Mouse (Mus musculus): Measurements from ENCODE around the gene Heatr5a. TPM values are rescaled to one million over a fixed set of nuclear protein-coding genes. Genes with fewer than 3 reads are reported as not detected.

Gene Heatr5a
- polyA plus RNA-seq (2012; rRNA removed), result 13.4 and 21.0 TPM in 2 replicates

GRCm38 (mm10) chr12:51971070-51971664, at the start of gene Heatr5a:
TSS of gene Heatr5a (minus strand) at chr12:51971321.
- peak; percentile 31 for TF ChIP-seq POLR2A (IDR thresholded peaks at IDR 0.05; ENCODE audit: low read depth, low read length)
- no peak for TF ChIP-seq CTCF (conservative IDR thresholded peaks at IDR 0.05; ENCODE audit: insufficient read depth, insufficient read length, low read depth, low read length)
- peak; percentile 95 for DNase-seq
- WGBS, result under 1% methylated on average over 53 of the region's 53 CpGs

GRCm38 (mm10) chr12:52014494-52015029, 43.4 kb upstream of the Heatr5a start:
- Histone ChIP-seq H3K27ac (ENCODE audit: insufficient read depth, low read depth, low read length) (no peak overlapping the region), H3K36me3 (ENCODE audit: control insufficient read depth, insufficient read depth, low read length) (no peaks in the 10 kb centered on the region), H3K4me1 (ENCODE audit: control insufficient read depth, insufficient read depth, low read length) (no peaks in the 10 kb centered on the region), H3K27me3 (replicated peaks; ENCODE audit: control insufficient read depth, insufficient read depth, low read length) (no peaks in the 10 kb centered on the region), H3K4me3 (ENCODE audit: insufficient read depth, low read depth, low read length) (no peak overlapping the region)
- 85% methylated on average over 7 of the region's 7 CpGs for WGBS
- DNase-seq, result no peak
- TF ChIP-seq POLR2A (IDR thresholded peaks at IDR 0.05; ENCODE audit: low read depth, low read length) (no peak), CTCF (conservative IDR thresholded peaks at IDR 0.05; ENCODE audit: insufficient read depth, insufficient read length, low read depth, low read length) (no peak)

More at GRCm38 (mm10) chr12:51971070-51971664, at the start of gene Heatr5a:
- Histone ChIP-seq H3K27me3 (replicated peaks; ENCODE audit: control insufficient read depth, insufficient read depth, low read length) (no peaks in the 10 kb centered on the region), H3K4me1 (ENCODE audit: control insufficient read depth, insufficient read depth, low read length) (peaks cover 3% of the 10 kb centered on the region; the same call in 1 of the 2 replicates), H3K36me3 (ENCODE audit: control insufficient read depth, insufficient read depth, low read length) (no peaks in the 10 kb centered on the region), H3K27ac (ENCODE audit: insufficient read depth, low read depth, low read length) (peak within 1 kb of the TSS; percentile 64), H3K4me3 (ENCODE audit: insufficient read depth, low read depth, low read length) (peak within 1 kb of the TSS; percentile 97)

GRCm38 (mm10) chr12:52014044-52014443, 42.9 kb upstream of the Heatr5a start:
- TF ChIP-seq POLR2A (IDR thresholded peaks at IDR 0.05; ENCODE audit: low read depth, low read length) (no peak), CTCF (conservative IDR thresholded peaks at IDR 0.05; ENCODE audit: insufficient read depth, insufficient read length, low read depth, low read length) (no peak)
- H3K27ac ChIP-seq (ENCODE audit: insufficient read depth, low read depth, low read length), result no peak overlapping the region
- no peaks in the 10 kb centered on the region for H3K36me3 ChIP-seq (ENCODE audit: control insufficient read depth, insufficient read depth, low read length)
- no peaks in the 10 kb centered on the region for H3K27me3 ChIP-seq (replicated peaks; ENCODE audit: control insufficient read depth, insufficient read depth, low read length)
- no peak for DNase-seq
- H3K4me1 ChIP-seq (ENCODE audit: control insufficient read depth, insufficient read depth, low read length), result no peaks in the 10 kb centered on the region
- H3K4me3 ChIP-seq (ENCODE audit: insufficient read depth, low read depth, low read length), result no peak overlapping the region
- WGBS, result 78% methylated on average over 11 of the region's 11 CpGs

- Histone ChIP-seq H3K36me3 (ENCODE audit: control insufficient read depth, insufficient read depth, low read length) (no peaks in the 10 kb centered on the region), H3K27ac (ENCODE audit: insufficient read depth, low read depth, low read length) (no peak overlapping the region), H3K27me3 (replicated peaks; ENCODE audit: control insufficient read depth, insufficient read depth, low read length) (no peaks in the 10 kb centered on the region), H3K4me3 (ENCODE audit: insufficient read depth, low read depth, low read length) (no peak overlapping the region), H3K4me1 (ENCODE audit: control insufficient read depth, insufficient read depth, low read length) (no peaks in the 10 kb centered on the region)
- no peak for DNase-seq
- TF ChIP-seq POLR2A (IDR thresholded peaks at IDR 0.05; ENCODE audit: low read depth, low read length) (no peak), CTCF (conservative IDR thresholded peaks at IDR 0.05; ENCODE audit: insufficient read depth, insufficient read length, low read depth, low read length) (no peak)
- WGBS, result 28% methylated on average over 9 of the region's 9 CpGs
Observed at GRCm38 (mm10) chr12:52013274-52013673, 42.2 kb upstream of the Heatr5a start.

- H3K4me3 ChIP-seq (ENCODE audit: insufficient read depth, low read depth, low read length), result no peak overlapping the region
- no peaks in the 10 kb centered on the region for H3K4me1 ChIP-seq (ENCODE audit: control insufficient read depth, insufficient read depth, low read length)
- no peak overlapping the region for H3K27ac ChIP-seq (ENCODE audit: insufficient read depth, low read depth, low read length)
- H3K36me3 ChIP-seq (ENCODE audit: control insufficient read depth, insufficient read depth, low read length), result no peaks in the 10 kb centered on the region
- TF ChIP-seq CTCF (conservative IDR thresholded peaks at IDR 0.05; ENCODE audit: insufficient read depth, insufficient read length, low read depth, low read length) (no peak), POLR2A (IDR thresholded peaks at IDR 0.05; ENCODE audit: low read depth, low read length) (no peak)
- 89% methylated on average over 8 of the region's 8 CpGs for WGBS
- no peaks in the 10 kb centered on the region for H3K27me3 ChIP-seq (replicated peaks; ENCODE audit: control insufficient read depth, insufficient read depth, low read length)
- no peak for DNase-seq
Observed at GRCm38 (mm10) chr12:52012159-52012558, 41.0 kb upstream of the Heatr5a start.

- Histone ChIP-seq H3K4me3 (ENCODE audit: insufficient read depth, low read depth, low read length) (no peak overlapping the region), H3K27ac (ENCODE audit: insufficient read depth, low read depth, low read length) (no peak overlapping the region), H3K27me3 (replicated peaks; ENCODE audit: control insufficient read depth, insufficient read depth, low read length) (no peaks in the 10 kb centered on the region), H3K4me1 (ENCODE audit: control insufficient read depth, insufficient read depth, low read length) (no peaks in the 10 kb centered on the region), H3K36me3 (ENCODE audit: control insufficient read depth, insufficient read depth, low read length) (no peaks in the 10 kb centered on the region)
- WGBS, result 54% methylated on average over 2 of the region's 2 CpGs
- peak; percentile 47 for DNase-seq
- TF ChIP-seq POLR2A (IDR thresholded peaks at IDR 0.05; ENCODE audit: low read depth, low read length), result no peak
- no peak for TF ChIP-seq CTCF (conservative IDR thresholded peaks at IDR 0.05; ENCODE audit: insufficient read depth, insufficient read length, low read depth, low read length)
Observed at GRCm38 (mm10) chr12:52010630-52010961, 39.5 kb upstream of the Heatr5a start.

- H3K36me3 ChIP-seq (ENCODE audit: control insufficient read depth, insufficient read depth, low read length), result no peaks in the 10 kb centered on the region
- H3K27ac ChIP-seq (ENCODE audit: insufficient read depth, low read depth, low read length), result no peak overlapping the region
- no peaks in the 10 kb centered on the region for H3K27me3 ChIP-seq (replicated peaks; ENCODE audit: control insufficient read depth, insufficient read depth, low read length)
- 70% methylated on average over 15 of the region's 15 CpGs for WGBS
- no peak for DNase-seq
- no peak for TF ChIP-seq CTCF (conservative IDR thresholded peaks at IDR 0.05; ENCODE audit: insufficient read depth, insufficient read length, low read depth, low read length)
- no peak for TF ChIP-seq POLR2A (IDR thresholded peaks at IDR 0.05; ENCODE audit: low read depth, low read length)
- no peak overlapping the region for H3K4me3 ChIP-seq (ENCODE audit: insufficient read depth, low read depth, low read length)
- H3K4me1 ChIP-seq (ENCODE audit: control insufficient read depth, insufficient read depth, low read length), result no peaks in the 10 kb centered on the region
Observed at GRCm38 (mm10) chr12:52009928-52010629, 39.0 kb upstream of the Heatr5a start.

Measured in kidney, adult 2 months (tissue).